Mouse (Mus musculus): ENCODE results near the gene Cct6b. TPM values are rescaled to one million over a fixed set of nuclear protein-coding genes. Genes with fewer than 3 reads are reported as not detected.
A peak's percentile ranks its signal among the peaks of the same experiment; 100 is the strongest.

Gene Cct6b
- polyA plus RNA-seq (2014; fragmentation: Nextera tagmentation; extraction: Ambion mirVana): 0.22 and 0.27 TPM in 2 replicates

GRCm38 (mm10) chr11:82763742-82764437 is at the start of gene Cct6b, which contains the start of gene Zfp830:
Gene Cct6b (minus strand): TSS chr11:82764321.
Gene Zfp830 (plus strand): TSS chr11:82764345.
- Histone ChIP-seq H3K4me3 (ENCODE audit: low read depth, low read length) (peak within 1 kb of the TSS; percentile 78), H3K4me1 (ENCODE audit: control insufficient read depth, insufficient read depth, low read length) (peaks cover 13% of the 10 kb centered on the region), H3K27me3 (replicated peaks; ENCODE audit: control insufficient read depth, insufficient read depth, low read length) (no peaks in the 10 kb centered on the region), H3K4me2 (ENCODE audit: low read length) (peak within 1 kb of the TSS; percentile 79), H3K9ac (ENCODE audit: low read length) (peak within 1 kb of the TSS; percentile 82), H3K9me3 (replicated peaks; ENCODE audit: control insufficient read depth, low read length) (no peaks in the 10 kb centered on the region), H3K27ac (ENCODE audit: low read depth, low read length) (peak within 1 kb of the TSS; percentile 78), H3K36me3 (ENCODE audit: control insufficient read depth, insufficient read depth, low read length) (peaks cover 9% of the 10 kb centered on the region; the same call in 1 of the 2 replicates)
- WGBS: under 1% methylated on average over 44 of the region's 44 CpGs
- peak; percentile 98 for DNase-seq (ENCODE audit: low spot score)
- peak; percentile 99 for ATAC-seq

GRCm38 (mm10) chr11:82808485-82808884 is 44.4 kb upstream of the Cct6b start:
- no peaks in the 10 kb centered on the region for H3K4me1 ChIP-seq (ENCODE audit: control insufficient read depth, insufficient read depth, low read length)
- WGBS: 66% methylated on average over 5 of the region's 5 CpGs
- ATAC-seq (no peak), DNase-seq (ENCODE audit: low spot score) (no peak)
- no peak overlapping the region for H3K4me2 ChIP-seq (ENCODE audit: low read length)
- H3K27me3 ChIP-seq (replicated peaks; ENCODE audit: control insufficient read depth, insufficient read depth, low read length): no peaks in the 10 kb centered on the region
- no peaks in the 10 kb centered on the region for H3K9me3 ChIP-seq (replicated peaks; ENCODE audit: control insufficient read depth, low read length)
- H3K4me3 ChIP-seq (ENCODE audit: low read depth, low read length): no peak overlapping the region
- no peak overlapping the region for H3K9ac ChIP-seq (ENCODE audit: low read length)
- no peak overlapping the region for H3K27ac ChIP-seq (ENCODE audit: low read depth, low read length)
- peaks cover 12% of the 10 kb centered on the region for H3K36me3 ChIP-seq (ENCODE audit: control insufficient read depth, insufficient read depth, low read length)

DNA sequence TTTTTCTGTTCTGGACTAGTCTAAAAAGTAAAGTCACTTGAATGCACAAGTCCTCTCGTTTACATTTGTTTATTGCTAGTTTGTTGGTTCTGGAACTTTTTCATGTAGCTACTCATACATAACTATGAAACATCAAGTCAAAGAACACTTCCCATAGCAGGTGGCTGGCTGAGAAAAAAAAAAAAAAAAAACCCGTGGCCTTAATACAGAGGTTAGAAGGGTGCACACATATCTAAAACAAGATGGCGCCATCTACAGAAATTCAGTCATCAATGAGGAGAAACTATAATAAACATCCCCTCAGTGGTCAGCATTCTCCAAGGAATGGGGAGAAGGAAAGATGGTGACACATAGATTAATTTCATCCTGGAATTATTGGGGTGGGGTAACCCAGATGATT is 43.2 kb upstream of the Cct6b start:
- Histone ChIP-seq H3K4me3 (ENCODE audit: low read depth, low read length) (no peak overlapping the region), H3K4me2 (ENCODE audit: low read length) (no peak overlapping the region), H3K27ac (ENCODE audit: low read depth, low read length) (no peak overlapping the region), H3K27me3 (replicated peaks; ENCODE audit: control insufficient read depth, insufficient read depth, low read length) (no peaks in the 10 kb centered on the region), H3K36me3 (ENCODE audit: control insufficient read depth, insufficient read depth, low read length) (peaks cover 23% of the 10 kb centered on the region), H3K9me3 (replicated peaks; ENCODE audit: control insufficient read depth, low read length) (no peaks in the 10 kb centered on the region), H3K4me1 (ENCODE audit: control insufficient read depth, insufficient read depth, low read length) (no peaks in the 10 kb centered on the region), H3K9ac (ENCODE audit: low read length) (no peak overlapping the region)
- ATAC-seq (no peak), DNase-seq (ENCODE audit: low spot score) (no peak)
- 82% methylated on average over 3 of the region's 3 CpGs for WGBS

DNA sequence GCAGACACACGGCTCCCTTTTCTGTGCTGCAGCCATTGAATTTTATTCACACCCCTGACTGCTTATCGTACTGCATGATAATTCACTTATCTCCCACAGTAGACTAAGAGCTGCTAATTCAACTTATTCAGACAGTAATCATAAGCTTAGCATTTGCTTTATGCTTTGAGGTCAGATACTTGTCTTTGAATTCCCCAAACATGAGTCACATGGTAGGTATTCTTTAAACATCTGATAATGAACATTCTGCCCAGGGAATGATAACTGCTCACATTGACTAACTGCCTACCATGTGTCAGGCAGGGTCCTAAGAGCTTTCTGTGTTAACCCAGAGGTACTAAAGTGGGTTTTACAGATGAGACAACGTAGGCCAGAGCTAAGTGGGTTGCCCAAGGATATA is 42.5 kb upstream of the Cct6b start:
- ATAC-seq (no peak), DNase-seq (ENCODE audit: low spot score) (no peak)
- H3K27me3 ChIP-seq (replicated peaks; ENCODE audit: control insufficient read depth, insufficient read depth, low read length): no peaks in the 10 kb centered on the region
- H3K9ac ChIP-seq (ENCODE audit: low read length): no peak overlapping the region
- H3K27ac ChIP-seq (ENCODE audit: low read depth, low read length): no peak overlapping the region
- H3K4me1 ChIP-seq (ENCODE audit: control insufficient read depth, insufficient read depth, low read length): no peaks in the 10 kb centered on the region
- no peak overlapping the region for H3K4me2 ChIP-seq (ENCODE audit: low read length)
- 78% methylated on average over 3 of the region's 3 CpGs for WGBS
- no peaks in the 10 kb centered on the region for H3K9me3 ChIP-seq (replicated peaks; ENCODE audit: control insufficient read depth, low read length)
- H3K4me3 ChIP-seq (ENCODE audit: low read depth, low read length): no peak overlapping the region
- peaks cover 31% of the 10 kb centered on the region for H3K36me3 ChIP-seq (ENCODE audit: control insufficient read depth, insufficient read depth, low read length)

- no peak overlapping the region for H3K9ac ChIP-seq (ENCODE audit: low read length)
- H3K4me2 ChIP-seq (ENCODE audit: low read length): no peak overlapping the region
- no peaks in the 10 kb centered on the region for H3K9me3 ChIP-seq (replicated peaks; ENCODE audit: control insufficient read depth, low read length)
- H3K27me3 ChIP-seq (replicated peaks; ENCODE audit: control insufficient read depth, insufficient read depth, low read length): no peaks in the 10 kb centered on the region
- no peak overlapping the region for H3K4me3 ChIP-seq (ENCODE audit: low read depth, low read length)
- ATAC-seq: no peak
- 92% methylated on average over 11 of the region's 11 CpGs for WGBS
- DNase-seq (ENCODE audit: low spot score): no peak
- H3K36me3 ChIP-seq (ENCODE audit: control insufficient read depth, insufficient read depth, low read length): peaks cover 52% of the 10 kb centered on the region
- H3K27ac ChIP-seq (ENCODE audit: low read depth, low read length): no peak overlapping the region
- peaks cover 10% of the 10 kb centered on the region for H3K4me1 ChIP-seq (ENCODE audit: control insufficient read depth, insufficient read depth, low read length)
Observed at GRCm38 (mm10) chr11:82783453-82783852, 19.3 kb upstream of the Cct6b start.

DNA sequence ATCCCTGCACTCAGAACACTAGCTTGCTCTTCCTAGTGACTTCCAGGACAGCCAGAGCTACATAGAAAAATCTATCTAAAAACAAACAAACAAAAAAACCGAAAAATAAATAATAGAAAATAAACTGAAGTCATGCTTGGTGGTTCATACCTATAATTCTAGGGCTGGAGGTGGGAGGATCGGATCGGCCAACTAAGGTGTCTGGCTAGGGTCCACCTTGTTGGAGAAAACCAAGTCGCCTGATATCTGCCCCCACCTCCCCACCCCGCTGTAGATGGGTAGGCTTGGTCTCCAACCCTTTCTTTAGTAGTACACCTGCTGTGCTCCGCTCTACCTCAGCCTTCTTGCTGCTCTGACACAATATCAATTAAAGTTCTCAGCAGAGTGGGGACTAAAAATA is 18.1 kb upstream of the Cct6b start:
- DNase-seq (ENCODE audit: low spot score) (no peak), ATAC-seq (no peak)
- H3K4me3 ChIP-seq (ENCODE audit: low read depth, low read length): peak overlapping the region; percentile 92
- peak overlapping the region; percentile 68 for H3K4me2 ChIP-seq (ENCODE audit: low read length)
- H3K27me3 ChIP-seq (replicated peaks; ENCODE audit: control insufficient read depth, insufficient read depth, low read length): no peaks in the 10 kb centered on the region
- H3K36me3 ChIP-seq (ENCODE audit: control insufficient read depth, insufficient read depth, low read length): peaks cover 39% of the 10 kb centered on the region
- H3K27ac ChIP-seq (ENCODE audit: low read depth, low read length): no peak overlapping the region
- WGBS: 43% methylated on average over 6 of the region's 6 CpGs
- peak overlapping the region; percentile 93 for H3K9ac ChIP-seq (ENCODE audit: low read length)
- H3K9me3 ChIP-seq (replicated peaks; ENCODE audit: control insufficient read depth, low read length): no peaks in the 10 kb centered on the region
- peaks cover 10% of the 10 kb centered on the region for H3K4me1 ChIP-seq (ENCODE audit: control insufficient read depth, insufficient read depth, low read length)

- peak; percentile 96 for ATAC-seq
- Histone ChIP-seq H3K27me3 (replicated peaks; ENCODE audit: control insufficient read depth, insufficient read depth, low read length) (no peaks in the 10 kb centered on the region), H3K4me3 (ENCODE audit: low read depth, low read length) (peak within 1 kb of the TSS; percentile 92), H3K36me3 (ENCODE audit: control insufficient read depth, insufficient read depth, low read length) (peaks cover 30% of the 10 kb centered on the region), H3K27ac (ENCODE audit: low read depth, low read length) (peak within 1 kb of the TSS; percentile 96), H3K9me3 (replicated peaks; ENCODE audit: control insufficient read depth, low read length) (no peaks in the 10 kb centered on the region), H3K4me2 (ENCODE audit: low read length) (peak within 1 kb of the TSS; percentile 68), H3K4me1 (ENCODE audit: control insufficient read depth, insufficient read depth, low read length) (peaks cover 10% of the 10 kb centered on the region), H3K9ac (ENCODE audit: low read length) (peak within 1 kb of the TSS; percentile 93)
- DNase-seq (ENCODE audit: low spot score): peak; percentile 98
- under 1% methylated on average over 60 of the region's 90 CpGs for WGBS
Observed at GRCm38 (mm10) chr11:82780983-82781903, 17.1 kb upstream of the Cct6b start, which contains the start of gene Lig3. Gene Lig3 (plus strand): TSS chr11:82781108.

GRCm38 (mm10) chr11:82780134-82780533 is 16.0 kb upstream of the Cct6b start:
- Histone ChIP-seq H3K4me1 (ENCODE audit: control insufficient read depth, insufficient read depth, low read length) (peaks cover 10% of the 10 kb centered on the region), H3K4me2 (ENCODE audit: low read length) (peak overlapping the region; percentile 68), H3K27ac (ENCODE audit: low read depth, low read length) (no peak overlapping the region), H3K27me3 (replicated peaks; ENCODE audit: control insufficient read depth, insufficient read depth, low read length) (no peaks in the 10 kb centered on the region), H3K4me3 (ENCODE audit: low read depth, low read length) (peak overlapping the region; percentile 92; the same call in 1 of the 2 replicates), H3K9ac (ENCODE audit: low read length) (peak overlapping the region; percentile 93; the same call in 1 of the 2 replicates), H3K36me3 (ENCODE audit: control insufficient read depth, insufficient read depth, low read length) (peaks cover 19% of the 10 kb centered on the region), H3K9me3 (replicated peaks; ENCODE audit: control insufficient read depth, low read length) (no peaks in the 10 kb centered on the region)
- no peak for ATAC-seq
- 59% methylated on average over 5 of the region's 5 CpGs for WGBS
- DNase-seq (ENCODE audit: low spot score): no peak

Data from forebrain, embryonic 14.5 days (tissue).